Mouse (Mus musculus): ENCODE data around the gene Slx4ip.

Gene Slx4ip

GRCm38 (mm10) chr2:136947937-136948336, 56.9 kb downstream of the Slx4ip start:
- DNase-seq = no peak

- DNase-seq = no peak
Observed at GRCm38 (mm10) chr2:136952238-136952637, 61.2 kb downstream of the Slx4ip start.

- DNase-seq = no peak
Observed at GRCm38 (mm10) chr2:136955726-136956571, 64.9 kb downstream of the Slx4ip start.

GRCm38 (mm10) chr2:136958697-136959096, 67.7 kb downstream of the Slx4ip start:
- no peak for DNase-seq

- DNase-seq = no peak
Observed at GRCm38 (mm10) chr2:136975774-136976173, 84.8 kb downstream of the Slx4ip start.

GRCm38 (mm10) chr2:136979056-136979772, 88.2 kb downstream of the Slx4ip start:
- DNase-seq = no peak

- DNase-seq = no peak
Observed at GRCm38 (mm10) chr2:136981062-136981879, 90.3 kb downstream of the Slx4ip start.

- DNase-seq = no peak
Observed at GRCm38 (mm10) chr2:136983959-136984358, 92.9 kb downstream of the Slx4ip start.

- no peak for DNase-seq
Observed at GRCm38 (mm10) chr2:136985998-136986730, 95.1 kb downstream of the Slx4ip start.

- no peak for DNase-seq
Observed at GRCm38 (mm10) chr2:136993116-136993515, 102.1 kb downstream of the Slx4ip start.

- no peak for DNase-seq
Observed at GRCm38 (mm10) chr2:136997104-136997503, 106.1 kb downstream of the Slx4ip start.

- no peak for DNase-seq
Observed at GRCm38 (mm10) chr2:137002031-137002430, 111.0 kb downstream of the Slx4ip start.

GRCm38 (mm10) chr2:137006656-137007055, 115.6 kb downstream of the Slx4ip start:
- DNase-seq = no peak

- DNase-seq = no peak
Observed at GRCm38 (mm10) chr2:137011980-137012379, 121.0 kb downstream of the Slx4ip start.

GRCm38 (mm10) chr2:137013151-137013550, 122.1 kb downstream of the Slx4ip start:
- DNase-seq = no peak

GRCm38 (mm10) chr2:137013811-137014350, 122.9 kb downstream of the Slx4ip start:
- no peak for DNase-seq

- no peak for DNase-seq
Observed at GRCm38 (mm10) chr2:137014423-137014822, 123.4 kb downstream of the Slx4ip start.

GRCm38 (mm10) chr2:137044122-137044521, 153.1 kb downstream of the Slx4ip start:
- no peak for DNase-seq

GRCm38 (mm10) chr2:137049367-137049766, 158.3 kb downstream of the Slx4ip start:
- DNase-seq = no peak

GRCm38 (mm10) chr2:137049906-137050305, 158.9 kb downstream of the Slx4ip start:
- no peak for DNase-seq

GRCm38 (mm10) chr2:137063829-137064228, 172.8 kb downstream of the Slx4ip start:
- no peak for DNase-seq

GRCm38 (mm10) chr2:137064513-137064912, 173.5 kb downstream of the Slx4ip start:
- DNase-seq = no peak
